Mouse (Mus musculus): ENCODE data around the gene Elp6.
"Not testable (repeated sequence)": the region's sequence is repeated elsewhere in the genome, so short reads cannot be mapped to it uniquely, and the experiment has no call there.

The Elp6 gene

GRCm38 (mm10) chr9:110315904-110316303 is 10.9 kb downstream of the Elp6 start:
- DNase-seq (ENCODE audit: extremely low spot score, low read depth, low spot score), result no peak

GRCm38 (mm10) chr9:110316503-110316902 is 11.5 kb downstream of the Elp6 start:
- DNase-seq (ENCODE audit: extremely low spot score, low read depth, low spot score), result no peak

- DNase-seq (ENCODE audit: extremely low spot score, low read depth, low spot score), result no peak
Observed at GRCm38 (mm10) chr9:110320769-110321168, 15.8 kb downstream of the Elp6 start.

- DNase-seq (ENCODE audit: extremely low spot score, low read depth, low spot score), result no peak
Observed at GRCm38 (mm10) chr9:110322972-110323371, 18.0 kb downstream of the Elp6 start.

- DNase-seq (ENCODE audit: extremely low spot score, low read depth, low spot score), result no peak
Observed at GRCm38 (mm10) chr9:110324181-110324580, 19.2 kb downstream of the Elp6 start.

GRCm38 (mm10) chr9:110328178-110328577 is 23.2 kb downstream of the Elp6 start:
- DNase-seq (ENCODE audit: extremely low spot score, low read depth, low spot score), result no peak

- no peak for DNase-seq (ENCODE audit: extremely low spot score, low read depth, low spot score)
Observed at GRCm38 (mm10) chr9:110328946-110329630, 24.1 kb downstream of the Elp6 start.

- no peak for DNase-seq (ENCODE audit: extremely low spot score, low read depth, low spot score)
Observed at GRCm38 (mm10) chr9:110329655-110330054, 24.7 kb downstream of the Elp6 start.

GRCm38 (mm10) chr9:110330341-110330740 is 25.4 kb downstream of the Elp6 start:
- no peak for DNase-seq (ENCODE audit: extremely low spot score, low read depth, low spot score)

- DNase-seq (ENCODE audit: extremely low spot score, low read depth, low spot score), result not testable (repeated sequence)
Observed at GRCm38 (mm10) chr9:110330913-110331312, 25.9 kb downstream of the Elp6 start.

- DNase-seq (ENCODE audit: extremely low spot score, low read depth, low spot score), result peak; percentile 71
Observed at GRCm38 (mm10) chr9:110333135-110333895, 28.3 kb downstream of the Elp6 start, which contains the start of gene Scap. TSS of gene Scap (plus strand) at chr9:110333288.

- peak; percentile 8 for DNase-seq (ENCODE audit: extremely low spot score, low read depth, low spot score)
Observed at GRCm38 (mm10) chr9:110333896-110334259, 28.9 kb downstream of the Elp6 start.

- DNase-seq (ENCODE audit: extremely low spot score, low read depth, low spot score), result no peak
Observed at GRCm38 (mm10) chr9:110334849-110335248, 29.9 kb downstream of the Elp6 start.

- no peak for DNase-seq (ENCODE audit: extremely low spot score, low read depth, low spot score)
Observed at GRCm38 (mm10) chr9:110340037-110340750, 35.2 kb downstream of the Elp6 start.

- DNase-seq (ENCODE audit: extremely low spot score, low read depth, low spot score), result no peak
Observed at GRCm38 (mm10) chr9:110342008-110342407, 37.0 kb downstream of the Elp6 start.

GRCm38 (mm10) chr9:110343805-110344204 is 38.8 kb downstream of the Elp6 start:
- no peak for DNase-seq (ENCODE audit: extremely low spot score, low read depth, low spot score)

- no peak for DNase-seq (ENCODE audit: extremely low spot score, low read depth, low spot score)
Observed at GRCm38 (mm10) chr9:110345057-110345739, 40.2 kb downstream of the Elp6 start.

GRCm38 (mm10) chr9:110348899-110349298 is 43.9 kb downstream of the Elp6 start:
- DNase-seq (ENCODE audit: extremely low spot score, low read depth, low spot score), result no peak

- DNase-seq (ENCODE audit: extremely low spot score, low read depth, low spot score), result no peak
Observed at GRCm38 (mm10) chr9:110350188-110350587, 45.2 kb downstream of the Elp6 start.

GRCm38 (mm10) chr9:110350612-110351011 is 45.6 kb downstream of the Elp6 start:
- DNase-seq (ENCODE audit: extremely low spot score, low read depth, low spot score), result no peak

GRCm38 (mm10) chr9:110351350-110351749 is 46.4 kb downstream of the Elp6 start:
- DNase-seq (ENCODE audit: extremely low spot score, low read depth, low spot score), result no peak
